Mouse (Mus musculus): Measurements from ENCODE around the gene Hnrnpa2b1. TPM values are rescaled to one million over a fixed set of nuclear protein-coding genes. Genes with fewer than 3 reads are reported as not detected.

Gene Hnrnpa2b1
- 154 and 162 TPM in 2 replicates for polyA plus RNA-seq (2012; rRNA removed)

GRCm38 (mm10) chr6:51469715-51470310 lies at the start of gene Hnrnpa2b1:
TSS of gene Hnrnpa2b1 (minus strand) at chr6:51469894.
- no peaks in the 10 kb centered on the region for H3K27me3 ChIP-seq (ENCODE audit: control insufficient read depth, insufficient read depth, low read length)
- peak; percentile 98 for DNase-seq
- peaks cover 7% of the 10 kb centered on the region for H3K4me1 ChIP-seq (replicated peaks; ENCODE audit: control insufficient read depth, insufficient read depth, low read length)
- H3K27ac ChIP-seq (ENCODE audit: control insufficient read depth, insufficient read depth, low read length): peak within 1 kb of the TSS; percentile 95
- peaks cover 36% of the 10 kb centered on the region for H3K36me3 ChIP-seq (ENCODE audit: control insufficient read depth, insufficient read depth, low read length)
- WGBS: under 1% methylated on average over 63 of the region's 63 CpGs
- TF ChIP-seq POLR2A (IDR thresholded peaks at IDR 0.05; ENCODE audit: control insufficient read depth, extremely low read depth, insufficient read depth, low read length, poor library complexity): peak; percentile 99
- TF ChIP-seq CTCF (IDR thresholded peaks at IDR 0.05; ENCODE audit: borderline replicate concordance, control insufficient read depth, extremely low read depth, insufficient read depth, low read length, poor library complexity): 0 out of 2 replicates have a peak, but pooled peaks have one; percentile 16
- H3K4me3 ChIP-seq (ENCODE audit: control insufficient read depth, insufficient read depth, low read length): peak within 1 kb of the TSS; percentile 90

GRCm38 (mm10) chr6:51514860-51515259 lies 45.2 kb upstream of the Hnrnpa2b1 start:
- DNase-seq: no peak
- no peak for TF ChIP-seq CTCF (IDR thresholded peaks at IDR 0.05; ENCODE audit: borderline replicate concordance, control insufficient read depth, extremely low read depth, insufficient read depth, low read length, poor library complexity)
- TF ChIP-seq POLR2A (IDR thresholded peaks at IDR 0.05; ENCODE audit: control insufficient read depth, extremely low read depth, insufficient read depth, low read length, poor library complexity): no peak
- Histone ChIP-seq H3K36me3 (ENCODE audit: control insufficient read depth, insufficient read depth, low read length) (no peaks in the 10 kb centered on the region), H3K4me3 (ENCODE audit: control insufficient read depth, insufficient read depth, low read length) (no peak overlapping the region), H3K27me3 (ENCODE audit: control insufficient read depth, insufficient read depth, low read length) (no peaks in the 10 kb centered on the region), H3K27ac (ENCODE audit: control insufficient read depth, insufficient read depth, low read length) (no peak overlapping the region), H3K4me1 (replicated peaks; ENCODE audit: control insufficient read depth, insufficient read depth, low read length) (0 out of 2 replicates have a peak, but pooled peaks cover 2% of the 10 kb centered on the region)
- 98% methylated on average over 7 of the region's 7 CpGs for WGBS

GRCm38 (mm10) chr6:51513745-51514144 lies 44.1 kb upstream of the Hnrnpa2b1 start:
- 91% methylated on average over 3 of the region's 3 CpGs for WGBS
- H3K36me3 ChIP-seq (ENCODE audit: control insufficient read depth, insufficient read depth, low read length): no peaks in the 10 kb centered on the region
- no peak for TF ChIP-seq CTCF (IDR thresholded peaks at IDR 0.05; ENCODE audit: borderline replicate concordance, control insufficient read depth, extremely low read depth, insufficient read depth, low read length, poor library complexity)
- TF ChIP-seq POLR2A (IDR thresholded peaks at IDR 0.05; ENCODE audit: control insufficient read depth, extremely low read depth, insufficient read depth, low read length, poor library complexity): no peak
- H3K4me3 ChIP-seq (ENCODE audit: control insufficient read depth, insufficient read depth, low read length): no peak overlapping the region
- H3K4me1 ChIP-seq (replicated peaks; ENCODE audit: control insufficient read depth, insufficient read depth, low read length): peaks cover 6% of the 10 kb centered on the region; the same call in 1 of the 2 replicates
- no peak for DNase-seq
- no peak overlapping the region for H3K27ac ChIP-seq (ENCODE audit: control insufficient read depth, insufficient read depth, low read length)
- no peaks in the 10 kb centered on the region for H3K27me3 ChIP-seq (ENCODE audit: control insufficient read depth, insufficient read depth, low read length)

GRCm38 (mm10) chr6:51510946-51511345 lies 41.3 kb upstream of the Hnrnpa2b1 start:
- Histone ChIP-seq H3K27me3 (ENCODE audit: control insufficient read depth, insufficient read depth, low read length) (no peaks in the 10 kb centered on the region), H3K27ac (ENCODE audit: control insufficient read depth, insufficient read depth, low read length) (no peak overlapping the region), H3K36me3 (ENCODE audit: control insufficient read depth, insufficient read depth, low read length) (no peaks in the 10 kb centered on the region), H3K4me1 (replicated peaks; ENCODE audit: control insufficient read depth, insufficient read depth, low read length) (peaks cover 6% of the 10 kb centered on the region; the same call in 1 of the 2 replicates), H3K4me3 (ENCODE audit: control insufficient read depth, insufficient read depth, low read length) (no peak overlapping the region)
- DNase-seq: no peak
- WGBS: 90% methylated on average over 1 of the region's 1 CpGs
- TF ChIP-seq CTCF (IDR thresholded peaks at IDR 0.05; ENCODE audit: borderline replicate concordance, control insufficient read depth, extremely low read depth, insufficient read depth, low read length, poor library complexity) (no peak), POLR2A (IDR thresholded peaks at IDR 0.05; ENCODE audit: control insufficient read depth, extremely low read depth, insufficient read depth, low read length, poor library complexity) (no peak)

GRCm38 (mm10) chr6:51510094-51510493 lies 40.4 kb upstream of the Hnrnpa2b1 start:
- 18% methylated on average over 5 of the region's 5 CpGs for WGBS
- TF ChIP-seq CTCF (IDR thresholded peaks at IDR 0.05; ENCODE audit: borderline replicate concordance, control insufficient read depth, extremely low read depth, insufficient read depth, low read length, poor library complexity) (no peak), POLR2A (IDR thresholded peaks at IDR 0.05; ENCODE audit: control insufficient read depth, extremely low read depth, insufficient read depth, low read length, poor library complexity) (no peak)
- Histone ChIP-seq H3K27ac (ENCODE audit: control insufficient read depth, insufficient read depth, low read length) (no peak overlapping the region), H3K27me3 (ENCODE audit: control insufficient read depth, insufficient read depth, low read length) (no peaks in the 10 kb centered on the region), H3K36me3 (ENCODE audit: control insufficient read depth, insufficient read depth, low read length) (no peaks in the 10 kb centered on the region), H3K4me3 (ENCODE audit: control insufficient read depth, insufficient read depth, low read length) (no peak overlapping the region), H3K4me1 (replicated peaks; ENCODE audit: control insufficient read depth, insufficient read depth, low read length) (peaks cover 6% of the 10 kb centered on the region; the same call in 1 of the 2 replicates)
- peak; percentile 67 for DNase-seq

GRCm38 (mm10) chr6:51508750-51509648 lies 39.3 kb upstream of the Hnrnpa2b1 start:
- Histone ChIP-seq H3K36me3 (ENCODE audit: control insufficient read depth, insufficient read depth, low read length) (no peaks in the 10 kb centered on the region), H3K4me1 (replicated peaks; ENCODE audit: control insufficient read depth, insufficient read depth, low read length) (peaks cover 6% of the 10 kb centered on the region; the same call in 1 of the 2 replicates), H3K4me3 (ENCODE audit: control insufficient read depth, insufficient read depth, low read length) (no peak overlapping the region), H3K27me3 (ENCODE audit: control insufficient read depth, insufficient read depth, low read length) (no peaks in the 10 kb centered on the region), H3K27ac (ENCODE audit: control insufficient read depth, insufficient read depth, low read length) (no peak overlapping the region)
- TF ChIP-seq POLR2A (IDR thresholded peaks at IDR 0.05; ENCODE audit: control insufficient read depth, extremely low read depth, insufficient read depth, low read length, poor library complexity): no peak
- TF ChIP-seq CTCF (IDR thresholded peaks at IDR 0.05; ENCODE audit: borderline replicate concordance, control insufficient read depth, extremely low read depth, insufficient read depth, low read length, poor library complexity): peak; percentile 85
- peak; percentile 81 for DNase-seq
- WGBS: 19% methylated on average over 18 of the region's 18 CpGs

Data from thymus, adult 2 months (tissue).